Mouse (Mus musculus) megakaryocyte, adult 5-6 weeks (primary cell): ENCODE data around the gene Fryl. TPM values are rescaled to one million over a fixed set of nuclear protein-coding genes. Genes with fewer than 3 reads are reported as not detected.

Experiments
- ATAC-seq: 2 replicates; pipeline ENCODE4 v1.8.0; 2016; ENCODE audit warnings: mild to moderate bottlenecking, inconsistent platforms; ENCODE audit not compliant: poor library complexity, severe bottlenecking
- total RNA-seq, 2 experiments: library from RNA; stranded (forward) in 1 of 2; stranded (reverse) in 1 of 2; fragments of 153-499, 151-499 nt in 1 of 2; fragments of 221-1000, 200-1000 nt in 1 of 2; gene quantifications; 2 replicates each; pipeline versions ENCODE4 v1.2.3 to v1.2.4; 2015 to 2017

Gene Fryl
- total RNA-seq, 2 experiments from 2014 or later: 59.1 to 80.9 TPM

DNA sequence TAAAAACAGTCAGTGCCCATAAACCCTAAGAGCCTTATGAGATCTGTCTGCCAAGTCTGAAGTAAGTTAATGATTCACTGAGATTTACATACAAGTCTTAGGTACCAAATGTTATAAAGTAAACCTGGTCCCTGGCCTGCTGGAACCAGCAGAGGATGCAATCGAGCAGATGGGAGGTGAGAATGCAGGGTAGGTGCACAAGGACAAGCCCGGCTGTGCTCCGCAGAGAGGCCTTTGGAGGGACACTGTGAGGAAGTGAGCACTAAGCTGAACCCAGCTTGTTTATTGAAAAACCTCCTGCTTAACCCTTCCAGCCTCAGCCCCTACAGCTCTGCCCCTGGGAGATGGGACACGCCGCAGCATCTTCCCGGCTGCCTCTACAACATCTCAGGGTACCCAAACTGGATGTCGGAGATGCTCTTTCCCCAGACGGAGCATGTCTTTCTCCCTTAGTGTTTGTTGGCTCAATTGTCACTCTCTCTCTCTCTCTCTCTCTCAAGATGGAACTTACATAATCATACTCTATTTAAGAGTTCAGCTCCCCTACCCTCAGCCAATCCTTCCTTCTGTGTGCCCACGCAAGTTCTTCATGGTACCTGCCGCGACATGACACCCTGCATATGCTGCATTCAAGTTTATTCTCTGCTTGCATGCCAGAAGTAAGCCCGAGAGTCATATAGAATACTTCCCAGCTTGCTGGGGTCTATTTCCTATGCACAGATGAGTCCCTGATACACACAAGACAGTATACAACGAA, 136.3 kb downstream of the Fryl start:
- ATAC-seq: no peak

DNA sequence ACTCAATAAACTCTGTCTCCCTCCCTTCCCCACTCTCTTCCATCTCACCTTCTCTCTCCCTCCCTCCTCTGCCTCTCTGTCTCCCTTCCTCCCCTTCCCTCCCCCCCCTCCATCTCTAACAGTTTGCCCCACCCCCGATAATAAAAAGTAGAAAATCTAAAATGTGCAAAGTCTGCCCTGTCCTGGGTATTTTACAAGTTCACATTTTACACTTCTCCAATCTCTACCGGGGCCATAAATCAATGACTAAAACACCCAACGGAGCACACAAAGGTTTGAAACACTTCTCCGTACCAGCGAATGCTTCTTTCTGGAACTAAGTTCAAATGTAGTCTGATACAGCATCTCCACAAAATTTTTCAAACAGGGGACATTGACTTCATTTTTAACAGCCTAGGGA, 136.9 kb downstream of the Fryl start:
- no peak for ATAC-seq

DNA sequence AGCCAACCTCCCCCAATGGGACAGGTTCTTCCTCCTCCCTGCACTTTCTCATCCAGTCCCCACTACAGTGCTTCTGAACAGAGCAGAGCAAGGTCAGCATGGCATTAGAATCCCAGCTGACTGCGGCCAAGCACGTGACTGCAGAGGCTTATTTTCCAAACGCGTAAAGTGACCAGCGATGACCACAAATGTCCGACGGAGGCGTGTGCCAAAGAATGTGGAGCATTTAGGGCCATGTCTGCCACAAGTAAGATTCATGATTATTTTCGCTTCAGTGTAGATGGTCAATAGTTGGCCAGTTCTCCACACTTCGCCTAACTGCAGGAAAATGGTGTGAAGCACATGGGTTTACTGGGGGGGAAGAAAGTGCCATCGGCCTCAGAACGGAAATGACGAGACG, 137.6 kb downstream of the Fryl start:
- ATAC-seq: no peak

DNA sequence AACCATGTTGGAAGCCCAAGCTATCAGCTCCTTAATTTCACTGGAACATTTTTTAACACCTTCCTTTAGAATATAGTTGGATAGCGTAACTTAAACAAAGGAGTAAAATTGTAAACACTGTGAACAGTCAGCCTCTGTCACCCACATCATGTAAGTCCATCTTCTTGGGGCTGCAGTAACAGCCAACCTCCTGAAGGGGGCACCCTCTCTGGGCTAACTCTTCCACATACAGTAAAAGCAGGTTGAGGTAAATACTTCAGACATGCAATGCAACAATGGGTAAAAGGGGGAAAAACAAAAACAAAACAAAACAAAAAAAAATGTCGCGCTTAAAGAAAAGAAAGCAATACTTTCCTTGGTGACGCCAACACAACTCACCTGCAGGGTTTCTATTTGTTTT, 141.5 kb downstream of the Fryl start:
- ATAC-seq: no peak

DNA sequence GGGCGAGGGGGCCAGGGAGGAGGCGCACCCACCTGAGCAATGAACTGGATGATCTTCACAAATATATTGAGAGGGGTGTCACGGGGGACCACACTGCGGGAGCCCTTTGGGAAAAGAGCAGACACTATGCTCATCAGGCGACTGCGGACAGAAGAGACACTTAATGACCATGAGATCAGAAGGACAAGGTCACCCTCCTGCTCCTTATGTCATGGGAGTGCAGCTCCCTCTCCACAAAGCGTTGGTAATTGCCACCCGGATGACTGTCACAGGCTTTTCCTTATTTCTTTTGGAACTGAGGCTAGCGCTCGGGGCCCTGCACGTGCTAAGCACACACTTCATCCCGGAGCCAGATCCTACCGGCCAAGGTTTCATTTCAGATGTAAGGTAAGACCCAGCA, 144.1 kb downstream of the Fryl start:
- no peak for ATAC-seq

DNA sequence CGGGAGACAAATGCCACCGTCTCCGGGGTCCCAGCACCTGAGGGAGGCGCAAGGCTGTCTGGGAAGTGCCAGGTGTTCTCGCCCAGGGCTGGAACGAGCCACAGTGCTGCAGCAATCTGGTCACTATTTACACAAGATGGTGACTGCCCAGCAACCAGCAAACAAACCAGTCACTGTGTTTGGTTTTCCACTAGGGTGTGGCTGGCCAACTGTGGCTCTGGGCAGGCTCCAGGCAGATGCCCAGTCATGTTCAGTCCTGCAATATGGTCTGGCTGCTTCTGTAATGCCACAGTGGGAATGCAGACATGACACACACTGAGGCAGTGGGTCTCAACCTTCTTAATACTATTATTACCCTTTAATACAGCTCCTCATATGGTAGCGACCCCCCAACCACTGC, 152.8 kb downstream of the Fryl start:
- ATAC-seq: no peak

DNA sequence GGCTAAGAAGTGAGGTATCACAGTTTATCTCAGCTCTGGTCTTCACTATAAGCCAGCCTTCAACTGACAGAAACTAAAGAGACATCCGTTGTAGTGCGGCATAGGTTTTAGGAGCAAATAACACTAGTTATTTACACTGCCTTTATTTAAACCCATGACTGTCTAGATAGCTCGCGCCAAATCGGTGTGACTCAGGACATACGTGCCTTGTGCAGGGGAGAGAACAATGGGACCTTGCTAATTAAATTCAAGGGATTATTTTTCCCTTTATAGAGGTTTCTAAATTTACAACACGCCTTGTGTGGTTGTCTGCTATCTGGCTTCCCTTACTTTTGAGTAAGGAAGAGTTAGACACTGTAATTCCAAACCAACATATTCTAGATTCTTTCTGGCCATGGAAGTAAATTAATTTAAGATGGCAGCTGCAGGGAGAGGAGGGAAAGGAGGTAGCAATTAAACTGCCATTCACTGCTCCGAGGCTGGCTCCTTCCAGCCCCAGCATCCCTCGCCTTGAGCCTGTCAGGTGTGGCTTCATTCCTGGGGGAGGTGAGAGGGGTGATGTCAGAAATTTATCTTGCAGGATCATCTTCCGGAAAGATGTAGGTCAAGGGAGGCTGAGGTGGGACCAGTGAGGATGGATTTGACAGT, 154.0 kb downstream of the Fryl start:
- ATAC-seq: no peak

DNA sequence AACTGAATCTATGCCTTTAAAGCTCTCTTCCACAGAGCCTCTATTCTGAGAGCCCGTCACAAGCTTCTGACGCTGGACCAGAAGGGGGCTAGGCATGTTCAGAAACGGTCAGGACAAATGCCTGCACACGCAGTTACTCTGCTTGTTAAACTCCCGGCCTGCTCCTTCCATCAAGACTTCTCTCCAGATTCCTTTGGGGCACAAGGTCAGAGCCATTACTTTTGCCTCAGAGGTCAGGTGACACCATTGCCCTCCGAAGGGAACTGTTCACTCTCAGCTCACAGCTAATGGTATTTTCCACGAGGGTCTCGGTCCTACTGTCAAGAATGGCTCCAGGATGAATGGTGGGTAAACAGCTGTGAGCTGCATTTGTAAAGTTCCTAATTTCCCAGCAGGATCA, 164.2 kb downstream of the Fryl start:
- no peak for ATAC-seq

DNA sequence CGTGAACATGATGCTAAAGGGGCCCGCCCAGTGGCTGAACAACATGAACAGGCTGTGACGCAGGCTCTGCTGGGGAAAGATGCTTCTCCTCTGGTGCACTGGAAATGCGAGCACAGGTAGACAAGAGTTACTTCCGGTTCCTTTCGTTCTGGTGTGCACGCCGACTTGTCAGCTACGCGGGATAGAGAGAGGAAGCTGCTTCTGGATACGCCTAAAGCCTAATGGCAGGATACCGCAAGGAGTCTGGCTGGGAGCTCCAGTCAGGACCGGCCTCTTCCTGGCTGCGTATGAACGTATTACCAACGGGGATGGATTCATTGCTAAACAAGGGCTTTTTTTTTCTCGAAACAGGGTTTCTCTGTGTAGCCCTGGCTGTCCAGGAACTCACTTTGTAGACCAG, 167.3 kb downstream of the Fryl start:
- no peak for ATAC-seq

DNA sequence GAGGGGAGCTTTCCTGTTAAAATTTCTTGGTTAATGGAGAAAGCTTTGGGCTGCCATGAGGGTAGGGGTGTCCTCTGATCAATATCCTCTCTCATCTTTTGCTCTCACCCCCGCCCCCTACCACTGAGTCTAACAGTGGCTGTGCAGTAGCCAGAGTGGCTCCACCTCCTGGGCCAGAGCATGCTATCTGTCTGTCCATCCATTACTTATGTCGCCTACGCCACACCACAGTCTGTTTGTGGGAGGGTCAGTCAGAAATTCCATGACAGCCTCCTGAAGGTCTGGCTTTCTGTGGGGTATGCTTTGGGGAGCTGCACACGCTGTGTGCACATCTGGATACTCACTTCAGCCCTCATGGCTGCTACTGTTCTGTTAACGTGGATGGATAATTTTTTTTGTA, 174.9 kb downstream of the Fryl start:
- ATAC-seq: no peak

DNA sequence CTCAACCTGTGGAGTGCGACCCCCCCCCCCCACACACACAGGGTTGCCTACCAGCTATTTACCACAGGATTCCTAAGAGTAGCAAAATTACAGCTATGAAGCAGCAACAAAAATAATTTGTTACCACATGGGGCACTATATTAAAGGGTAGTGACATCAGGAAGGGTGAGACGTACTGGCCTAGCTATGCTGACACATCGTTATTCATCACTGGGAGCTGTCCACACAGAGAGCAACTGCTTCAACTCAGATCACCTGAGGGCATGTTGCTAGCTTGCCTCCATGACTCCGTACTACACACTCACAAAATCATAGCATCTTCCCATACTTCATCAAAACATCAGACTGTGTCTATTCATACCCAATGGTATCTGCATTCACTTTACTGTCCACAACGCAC, 176.6 kb downstream of the Fryl start:
- no peak for ATAC-seq

DNA sequence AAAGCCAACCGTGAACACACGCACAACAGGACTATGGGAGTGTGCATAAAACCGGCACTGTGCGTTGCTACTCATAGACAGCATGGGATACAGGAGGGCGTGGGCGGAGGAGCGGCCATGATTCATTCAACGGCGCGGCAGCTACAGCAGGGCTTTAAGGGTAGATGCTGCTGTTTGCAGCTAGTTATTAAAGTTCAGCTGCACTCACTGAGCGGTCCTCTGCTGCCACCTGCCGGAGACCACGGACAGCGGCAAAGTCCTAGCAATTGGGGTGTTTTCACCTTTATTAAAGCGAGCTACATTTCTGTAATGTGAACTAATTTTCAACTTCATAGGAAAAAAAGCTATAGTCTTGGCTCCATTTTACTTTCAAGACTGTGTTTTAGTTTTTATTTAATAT, 185.1 kb downstream of the Fryl start:
- peak; percentile 74 for ATAC-seq

DNA sequence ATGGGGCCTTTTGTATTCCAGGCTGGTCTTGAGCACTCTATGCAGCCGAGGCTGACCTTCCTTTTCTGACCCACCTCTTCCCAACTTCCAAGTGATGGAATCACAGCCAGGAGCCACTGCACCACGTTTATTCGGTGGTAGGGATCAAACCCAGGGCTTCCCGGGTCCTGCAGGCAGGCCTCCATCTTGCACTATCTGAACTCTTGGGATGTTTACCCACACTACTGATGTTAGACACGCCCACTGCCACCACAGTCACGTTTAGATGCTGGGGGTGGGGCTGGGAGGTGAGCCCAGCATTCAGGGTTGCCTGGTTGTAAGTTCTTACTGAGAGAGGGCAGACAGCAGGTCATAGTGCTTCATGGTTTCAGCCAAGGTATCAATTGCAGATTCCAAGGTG, 189.5 kb downstream of the Fryl start:
- no peak for ATAC-seq

DNA sequence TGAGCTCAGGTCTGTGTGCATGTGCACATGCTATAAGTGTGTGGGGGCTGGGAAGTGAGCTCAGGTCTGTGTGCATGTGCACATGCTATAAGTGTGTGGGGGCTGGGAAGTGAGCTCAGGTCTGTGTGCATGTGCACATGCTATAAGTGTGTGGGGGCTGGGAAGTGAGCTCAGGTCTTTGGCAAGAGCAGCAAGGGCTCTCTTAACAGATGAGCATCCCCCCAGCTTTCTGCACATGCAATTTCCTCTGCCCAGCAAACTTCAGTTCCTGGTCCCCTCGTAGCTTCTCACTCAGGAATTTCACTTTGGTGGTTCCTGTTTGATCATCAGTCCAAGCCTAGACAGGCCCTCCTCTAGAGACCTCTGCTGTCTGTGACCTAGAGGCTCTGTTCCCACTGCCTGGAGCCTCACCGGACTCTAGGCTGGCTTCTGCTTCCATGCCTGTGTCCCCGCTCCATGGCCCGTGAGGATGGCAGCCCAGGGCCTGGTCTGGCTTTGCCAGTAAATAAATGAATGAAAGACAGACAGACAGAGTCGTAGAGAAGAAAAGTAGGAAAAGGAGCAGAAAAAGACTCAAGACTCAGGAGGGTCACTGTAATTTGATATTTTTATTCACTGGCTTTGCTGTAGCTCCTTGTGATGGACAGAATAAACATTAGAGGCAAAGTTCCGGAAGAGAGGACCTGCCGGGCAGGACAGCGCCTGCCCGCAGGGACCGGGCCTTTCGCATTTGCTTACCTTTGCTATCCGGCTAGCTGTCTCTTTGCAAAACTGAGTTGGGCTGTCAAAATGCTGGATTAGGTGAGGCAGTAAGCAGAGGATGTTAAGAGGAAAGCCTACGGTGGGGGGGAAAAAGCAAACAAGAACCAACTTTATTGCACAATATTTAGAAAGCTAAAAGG, 192.4 kb downstream of the Fryl start:
- no peak for ATAC-seq

DNA sequence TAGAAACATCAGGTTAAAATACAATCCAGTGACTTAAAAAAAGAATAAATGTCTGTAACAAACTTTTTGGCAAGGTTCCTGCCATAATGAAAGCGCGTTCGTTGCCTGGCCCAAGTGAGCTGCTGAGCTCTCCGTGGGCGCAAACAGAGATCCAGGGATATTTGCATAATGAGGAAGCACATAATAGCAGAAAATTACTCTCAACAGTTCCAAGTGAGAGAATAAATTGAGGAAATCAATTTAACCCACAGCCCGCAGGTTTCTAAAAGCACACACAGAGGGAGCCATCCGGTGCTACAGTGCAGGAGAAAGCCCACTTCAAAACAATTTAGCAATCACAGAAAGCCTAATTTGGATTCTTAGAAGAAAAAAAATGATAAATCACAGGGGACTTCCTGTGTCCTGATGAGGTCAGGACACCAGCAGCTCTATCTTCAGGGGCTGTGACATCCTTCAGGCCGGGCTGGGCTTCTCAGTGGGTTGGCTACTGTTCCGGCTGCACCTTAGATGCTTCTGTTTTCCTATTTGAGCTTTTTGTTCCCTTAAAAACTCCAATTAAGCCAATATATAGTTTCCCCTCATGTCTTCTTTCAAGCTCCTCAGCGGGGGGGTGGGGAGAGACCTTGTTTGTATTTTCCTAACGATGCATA, 194.8 kb downstream of the Fryl start:
- ATAC-seq: no peak

DNA sequence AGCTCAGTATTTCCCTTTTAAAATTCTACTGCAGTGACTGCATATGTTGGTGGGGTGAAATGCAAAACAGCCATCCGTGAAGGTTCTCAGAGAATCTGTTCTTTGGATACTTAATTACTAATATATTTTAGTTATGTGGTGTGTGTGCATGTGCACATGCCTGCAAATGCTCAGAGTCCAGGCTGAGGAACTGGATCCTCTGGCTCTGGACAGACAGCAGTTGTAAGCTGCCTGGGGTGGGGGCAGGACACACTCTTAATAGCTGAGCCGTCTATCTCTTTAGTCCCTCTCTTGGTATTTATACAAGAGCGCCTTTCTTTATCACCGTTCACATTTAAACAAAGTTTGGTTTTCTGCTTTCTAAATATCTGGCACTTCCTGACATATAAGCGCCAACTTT, 199.5 kb downstream of the Fryl start:
- no peak for ATAC-seq

DNA sequence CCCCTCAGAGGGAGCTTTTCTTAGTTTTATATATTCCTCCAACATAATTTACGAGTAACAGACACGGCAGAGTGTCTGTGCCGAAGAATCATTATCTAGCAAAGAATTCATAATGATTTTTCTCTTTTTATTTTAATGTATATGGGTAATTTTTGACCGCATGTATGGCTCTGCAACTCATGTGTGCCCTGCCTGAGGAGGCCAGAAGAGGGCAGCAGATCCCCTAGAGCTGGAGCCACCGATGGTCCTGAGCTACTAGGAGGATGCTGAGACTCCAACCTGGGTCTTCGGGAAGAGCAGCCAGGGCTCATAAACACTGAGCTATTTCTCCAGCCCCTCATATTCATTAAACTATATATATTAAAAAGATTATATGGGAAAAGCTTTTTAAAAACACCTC, 200.0 kb downstream of the Fryl start:
- no peak for ATAC-seq

DNA sequence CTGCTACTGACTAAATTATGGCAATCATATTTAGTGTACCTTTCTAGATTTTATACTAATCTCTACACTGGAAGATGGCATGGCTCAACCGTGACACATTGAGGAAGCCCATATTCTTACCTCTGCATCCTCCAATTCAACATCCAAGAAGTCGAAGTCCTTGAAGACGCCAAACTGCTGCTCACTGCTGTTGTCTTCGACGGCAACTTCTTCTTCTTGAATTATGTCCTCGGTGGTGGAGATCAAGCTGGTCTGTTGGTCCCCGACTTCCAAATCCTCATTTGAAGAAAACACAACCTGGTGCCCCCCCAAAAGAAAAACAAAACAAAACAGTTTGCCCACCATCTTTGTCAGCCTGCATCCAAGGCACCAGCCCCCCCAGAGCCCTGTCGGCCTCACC, 202.5 kb downstream of the Fryl start:
- no peak for ATAC-seq

DNA sequence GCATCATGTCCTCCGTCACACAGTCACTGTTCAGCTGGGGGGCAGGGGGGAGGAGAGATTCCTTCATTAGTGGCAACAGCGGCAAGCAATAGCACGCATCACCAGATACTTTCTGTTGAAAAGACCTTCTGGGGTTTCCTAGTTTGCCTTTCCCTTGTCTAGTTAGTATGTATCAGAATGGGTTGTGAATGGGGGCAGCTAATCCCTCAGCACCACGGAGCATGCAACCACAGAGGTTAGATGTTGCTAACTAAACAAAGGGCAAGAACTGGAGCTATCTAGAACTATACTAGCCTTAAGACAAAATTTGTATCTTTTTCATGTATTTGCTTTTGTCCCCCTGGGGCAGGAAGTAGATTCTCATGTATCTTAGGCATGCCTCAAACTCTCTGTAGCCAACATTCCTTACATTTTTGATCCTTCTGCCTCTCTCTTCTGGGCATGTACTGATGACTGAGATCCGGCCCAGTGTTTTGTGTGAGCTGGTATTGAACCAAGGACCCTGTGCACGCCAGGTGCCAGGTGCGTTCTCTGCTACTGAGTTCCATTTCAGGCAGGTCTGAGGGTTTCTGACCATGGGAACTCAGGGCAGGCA, 208.7 kb downstream of the Fryl start:
- no peak for ATAC-seq

DNA sequence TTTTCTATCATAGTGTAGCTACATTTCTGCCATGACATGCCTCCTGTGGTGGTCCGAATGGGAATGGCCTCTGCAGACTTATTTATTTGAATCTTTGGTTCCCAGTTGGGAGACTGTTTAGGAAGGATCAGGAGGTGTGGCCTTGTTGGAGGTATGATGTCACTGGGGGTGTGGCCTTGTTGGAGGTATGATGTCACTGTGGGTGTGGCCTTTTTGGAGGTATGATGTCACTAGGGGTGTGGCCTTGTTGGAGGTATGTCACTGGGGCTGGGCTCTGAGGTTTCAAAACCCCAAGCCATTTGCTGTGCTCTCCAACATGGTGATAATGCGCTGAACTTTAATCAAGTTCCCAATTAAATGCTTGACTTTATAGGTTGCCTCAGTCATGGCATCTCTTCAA, 212.4 kb downstream of the Fryl start:
- no peak for ATAC-seq

DNA sequence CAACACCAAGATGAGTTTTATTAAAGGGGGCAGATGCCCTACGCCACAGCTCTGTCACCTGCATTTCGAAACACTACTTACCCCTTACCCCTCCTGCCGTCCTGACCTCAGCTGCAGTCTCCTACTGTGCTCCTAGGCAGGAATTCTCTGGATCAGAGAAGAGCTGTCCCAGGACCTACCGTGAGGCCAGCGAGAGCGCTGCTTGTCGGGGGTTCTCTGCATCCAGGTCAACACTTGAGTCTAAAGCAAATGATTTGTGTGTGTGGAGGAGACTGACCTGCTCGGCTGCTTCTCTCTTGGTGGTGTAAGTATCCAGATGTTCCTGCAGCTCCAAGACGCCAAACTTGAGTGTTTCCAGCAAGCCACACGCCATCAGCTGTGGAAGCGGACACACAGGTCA, 223.9 kb downstream of the Fryl start:
- no peak for ATAC-seq
